Mouse (Mus musculus) NIH3T3 (cell line): ENCODE measurements at regions not wholly inside any gene's neighbourhood (a gene's known extent, or its start where the extent isn't known, plus 50 kb on each side); places are given as distances from the start of the nearest gene placed in this dataset.

ENCODE experiments used
- DNase-seq: peaks from one replicate; pipeline ENCODE4 v3.0.0-alpha.2; 2012; ENCODE audit warnings: low read depth

- DNase-seq = no peak
These were observed 64.3 kb upstream of the Map4k3 start for GRCm38 (mm10) chr17:80792605-80793004.

- DNase-seq = no peak
These were observed 61.4 kb upstream of the Map4k3 start for GRCm38 (mm10) chr17:80789706-80790105.

GRCm38 (mm10) chr17:80789000-80789399 lies 60.7 kb upstream of the Map4k3 start:
- no peak for DNase-seq

- no peak for DNase-seq
These were observed 58.6 kb upstream of the Map4k3 start for GRCm38 (mm10) chr17:80786858-80787257.

GRCm38 (mm10) chr17:80786061-80786851 lies 58.0 kb upstream of the Map4k3 start:
- DNase-seq = no peak

GRCm38 (mm10) chr17:80785476-80785875 lies 57.2 kb upstream of the Map4k3 start:
- no peak for DNase-seq

- DNase-seq = no peak
These were observed 56.8 kb upstream of the Map4k3 start for GRCm38 (mm10) chr17:80785049-80785448.

- DNase-seq = no peak
These were observed 53.9 kb upstream of the Map4k3 start for GRCm38 (mm10) chr17:80782233-80782632.

- no peak for DNase-seq
These were observed 53.3 kb upstream of the Map4k3 start for GRCm38 (mm10) chr17:80781621-80782020.

GRCm38 (mm10) chr17:80780303-80780702 lies 52.0 kb upstream of the Map4k3 start:
- DNase-seq = no peak

- peak; percentile 47 for DNase-seq
These were observed 51.5 kb upstream of the Map4k3 start for GRCm38 (mm10) chr17:80779782-80780181.
